Mouse (Mus musculus) CH12.LX (cell line): ENCODE measurements around the gene Cdkn2aip. TPM values are rescaled to one million over a fixed set of nuclear protein-coding genes. Genes with fewer than 3 reads are reported as not detected.

ENCODE experiments used
- DNase-seq: peaks from one replicate; pipeline ENCODE4 v3.0.0-alpha.2; 2013; ENCODE audit errors: extremely low read depth
- H3K27ac ChIP-seq: 2 replicates; pipeline ENCODE4 v1.5.1; 2012; ENCODE audit warnings: low read depth, mild to moderate bottlenecking, control low read depth, moderate library complexity; ENCODE audit not compliant: insufficient read depth
- H3K27me3 ChIP-seq: replicated peaks from 2 replicates; pipeline ENCODE3; 2012; ENCODE audit warnings: inconsistent platforms
- H3K36me3 ChIP-seq, 2 experiments: replicated peaks in 1 of 2; 2 replicates each; pipeline versions ENCODE3 to v1.6.1; 2012; ENCODE audit warnings: inconsistent platforms in 1 of 2, low read length in 1 of 2, mild to moderate bottlenecking in 1 of 2, mixed read lengths in 1 of 2, moderate library complexity in 1 of 2; ENCODE audit not compliant: control insufficient read depth in 1 of 2, insufficient read depth in 1 of 2
- H3K4me1 ChIP-seq, 2 experiments: 2 replicates each; pipeline ENCODE4 v1.6.1; 2012; ENCODE audit warnings: inconsistent platforms in 1 of 2, moderate library complexity in 1 of 2; ENCODE audit not compliant: insufficient read depth in 2 of 2, control insufficient read depth in 1 of 2
- H3K4me2 ChIP-seq: 2 replicates; pipeline ENCODE4 v1.6.1; 2012; ENCODE audit warnings: low read depth, mild to moderate bottlenecking, control low read depth; ENCODE audit not compliant: poor library complexity, insufficient read depth, severe bottlenecking
- H3K4me3 ChIP-seq, 3 experiments: fragments of 150-350 bp in 1 of 3; sonication (generic) in 1 of 3; replicated peaks in 1 of 3; 2 replicates each; pipeline versions ENCODE3 to v1.5.1; 2011 to 2012; ENCODE audit warnings: low read depth in 2 of 3, low read length in 2 of 3, mild to moderate bottlenecking in 2 of 3, moderate library complexity in 2 of 3, control low read depth in 1 of 3, improper control_type of control experiment in 1 of 3, inconsistent platforms in 1 of 3, mixed read lengths in 1 of 3; ENCODE audit not compliant: poor library complexity in 1 of 3
- H3K79me2 ChIP-seq: replicated peaks from 2 replicates; pipeline ENCODE4 v1.6.1; 2012; ENCODE audit warnings: mild to moderate bottlenecking, moderate library complexity; ENCODE audit not compliant: control insufficient read depth, poor library complexity, insufficient read depth, severe bottlenecking; ENCODE audit errors: extremely low read depth
- H3K9ac ChIP-seq: 2 replicates; pipeline ENCODE4 v1.6.1; 2012; ENCODE audit warnings: low read depth, mild to moderate bottlenecking, control low read depth, moderate library complexity; ENCODE audit not compliant: insufficient read depth
- H3K9me3 ChIP-seq: replicated peaks from 2 replicates; pipeline ENCODE3; 2012; ENCODE audit warnings: low read length, inconsistent platforms, mixed read lengths
- BHLHE40 ChIP-seq: IDR thresholded peaks from 2 replicates; pipeline ENCODE4 v1.6.1; 2011; ENCODE audit warnings: mild to moderate bottlenecking, low read depth, low read length, improper control_type of control experiment
- CHD1 ChIP-seq: IDR thresholded peaks from 2 replicates; pipeline ENCODE4 v1.6.1; 2012; ENCODE audit warnings: low read depth, low read length, improper control_type of control experiment, inconsistent platforms
- E2F4 ChIP-seq: IDR thresholded peaks from 2 replicates; pipeline ENCODE4 v1.6.1; 2011; ENCODE audit warnings: low read depth, low read length, improper control_type of control experiment; ENCODE audit not compliant: insufficient replicate concordance
- ELF1 ChIP-seq: IDR thresholded peaks from 2 replicates; pipeline ENCODE4 v1.6.1; 2014; ENCODE audit warnings: low read depth, mild to moderate bottlenecking, inconsistent platforms, low read length, improper control_type of control experiment
- ETS1 ChIP-seq: conservative IDR thresholded peaks from 2 replicates; pipeline ENCODE4 v1.6.1; 2012; ENCODE audit warnings: low read depth, mild to moderate bottlenecking, inconsistent platforms, low read length, improper control_type of control experiment, moderate library complexity
- GABPA ChIP-seq: IDR thresholded peaks from 2 replicates; pipeline ENCODE4 v1.6.1; 2012; ENCODE audit warnings: low read depth, low read length, improper control_type of control experiment, inconsistent platforms; ENCODE audit not compliant: insufficient replicate concordance
- HCFC1 ChIP-seq: IDR thresholded peaks from 2 replicates; pipeline ENCODE4 v1.6.1; 2012; ENCODE audit warnings: low read depth, mild to moderate bottlenecking, inconsistent platforms, low read length, improper control_type of control experiment
- IRF4 ChIP-seq: IDR thresholded peaks from 2 replicates; pipeline ENCODE4 v1.6.1; 2014; ENCODE audit warnings: low read depth, mild to moderate bottlenecking, inconsistent platforms, low read length, improper control_type of control experiment
- MAFK ChIP-seq: IDR thresholded peaks from 2 replicates; pipeline ENCODE4 v1.6.1; 2011; ENCODE audit warnings: low read length, improper control_type of control experiment; ENCODE audit not compliant: insufficient replicate concordance
- MAX ChIP-seq: IDR thresholded peaks from 2 replicates; pipeline ENCODE4 v1.6.1; 2011; ENCODE audit warnings: low read length, improper control_type of control experiment
- MYC ChIP-seq: IDR thresholded peaks from 2 replicates; pipeline ENCODE4 v1.6.1; 2011; ENCODE audit warnings: low read depth, mild to moderate bottlenecking, improper control_type of control experiment, low read length
- NELFE ChIP-seq: IDR thresholded peaks from 2 replicates; pipeline ENCODE4 v1.6.1; 2011; ENCODE audit warnings: low read depth, low read length, improper control_type of control experiment
- POLR2A ChIP-seq: IDR thresholded peaks from 2 replicates; pipeline ENCODE4 v1.6.1; 2011; ENCODE audit warnings: low read depth, mild to moderate bottlenecking, improper control_type of control experiment, low read length
- POLR2AphosphoS2 ChIP-seq: IDR thresholded peaks from 2 replicates; pipeline ENCODE4 v1.6.1; 2011; ENCODE audit warnings: low read depth, low read length, improper control_type of control experiment
- RAD21 ChIP-seq: IDR thresholded peaks from 2 replicates; pipeline ENCODE4 v1.6.1; 2011; ENCODE audit warnings: low read depth, mild to moderate bottlenecking, low read length, improper control_type of control experiment, moderate library complexity
- RCOR1 ChIP-seq: conservative IDR thresholded peaks from 2 replicates; pipeline ENCODE4 v1.6.1; 2012; ENCODE audit warnings: low read depth, mild to moderate bottlenecking, inconsistent platforms, low read length, improper control_type of control experiment
- SIN3A ChIP-seq: IDR thresholded peaks from 2 replicates; pipeline ENCODE4 v1.6.1; 2012; ENCODE audit warnings: low read length, improper control_type of control experiment, inconsistent platforms
- TBP ChIP-seq: conservative IDR thresholded peaks from 2 replicates; pipeline ENCODE4 v1.6.1; 2011; ENCODE audit warnings: low read depth, low read length, improper control_type of control experiment
- USF1 ChIP-seq: IDR thresholded peaks from 2 replicates; pipeline ENCODE4 v1.6.1; 2014; ENCODE audit warnings: low read depth, mild to moderate bottlenecking, inconsistent platforms, low read length, improper control_type of control experiment
- USF2 ChIP-seq: conservative IDR thresholded peaks from 2 replicates; pipeline ENCODE4 v1.6.1; 2011; ENCODE audit warnings: low read depth, low read length, improper control_type of control experiment
- ZMIZ1 ChIP-seq: IDR thresholded peaks from 2 replicates; pipeline ENCODE4 v1.6.1; 2012; ENCODE audit warnings: low read depth, mild to moderate bottlenecking, inconsistent platforms, low read length, improper control_type of control experiment
- ZNF384 ChIP-seq: IDR thresholded peaks from 2 replicates; pipeline ENCODE4 v1.6.1; 2012; ENCODE audit warnings: low read depth, low read length, improper control_type of control experiment, inconsistent platforms
- dilution Hi-C: fragments of 300-500 bp; cut with MboI; formaldehyde crosslinking; loops from 2 replicates; pipeline ENCODE4 v1.14.3; 2020; ENCODE audit warnings: low sequenced_read_pairs; ENCODE audit not compliant: extremely low pct_unique_long_range_greater_than_20kb, extremely low pct_ligation_motif_present
- in situ Hi-C: fragments of 300-500 bp; cut with MboI; formaldehyde crosslinking; loops from 3 replicates; pipeline ENCODE4 v1.14.3; 2019; ENCODE audit warnings: low sequenced_read_pairs, low pct_ligation_motif_present, low pct_unique_long_range_greater_than_20kb, mixed read lengths
- polyA plus RNA-seq: library from polyadenylated mRNA; unstranded; fragments of >175 nt; gene quantifications from 2 replicates; pipeline ENCODE4 v1.2.1, GENCODE M21; 2012; ENCODE audit warnings: low read depth; ENCODE audit not compliant: insufficient read length
- total RNA-seq, 2 experiments: library from RNA; depleted of rRNA; stranded (reverse); fragments of 300-350 nt in 1 of 2; fragments of >200 nt in 1 of 2; gene quantifications; 2 replicates each; pipeline ENCODE4 v1.2.3; 2012 to 2014

The Cdkn2aip gene
- total and polyA plus RNA-seq, 3 experiments: 7.1 to 15.5 (median 8.7) TPM

GRCm38 (mm10) chr8:47749491-47749890, 35.8 kb upstream of the Cdkn2aip start:
- H3K27me3 ChIP-seq: no peaks in the 10 kb centered on the region
- no peaks in the 10 kb centered on the region for H3K4me1 ChIP-seq
- no peak overlapping the region for H3K4me3 ChIP-seq
- no peak for TF ChIP-seq NELFE
- no peak for TF ChIP-seq ETS1
- TF ChIP-seq IRF4: no peak
- TF ChIP-seq HCFC1: no peak
- no peak for TF ChIP-seq MAX
- TF ChIP-seq SIN3A: no peak
- no peak for TF ChIP-seq MYC
- TF ChIP-seq CHD1: no peak
- TF ChIP-seq ZMIZ1: no peak
- TF ChIP-seq POLR2A: no peak
- TF ChIP-seq MAFK: no peak
- TF ChIP-seq USF2: no peak
- TF ChIP-seq E2F4: no peak
- TF ChIP-seq USF1: no peak
- TF ChIP-seq GABPA: no peak
- no peak for TF ChIP-seq ZNF384
- TF ChIP-seq POLR2AphosphoS2: no peak
- in situ Hi-C loops (no loop called here), dilution Hi-C loops (no loop called here)
- H3K9ac ChIP-seq: no peak overlapping the region
- no peak overlapping the region for H3K4me2 ChIP-seq
- H3K9me3 ChIP-seq: no peaks in the 10 kb centered on the region
- no peak for DNase-seq
- H3K79me2 ChIP-seq: no peaks in the 10 kb centered on the region
- no peak overlapping the region for H3K27ac ChIP-seq
- H3K36me3 ChIP-seq: no peaks in the 10 kb centered on the region

GRCm38 (mm10) chr8:47746304-47746703, 32.6 kb upstream of the Cdkn2aip start:
- H3K4me1 ChIP-seq: no peaks in the 10 kb centered on the region
- dilution Hi-C loops: no loop called here
- no peaks in the 10 kb centered on the region for H3K79me2 ChIP-seq
- in situ Hi-C loops: no loop called here
- no peak for TF ChIP-seq TBP
- no peak for TF ChIP-seq RAD21
- TF ChIP-seq MYC: no peak
- TF ChIP-seq BHLHE40: no peak
- TF ChIP-seq ELF1: no peak
- TF ChIP-seq RCOR1: no peak
- no peak for TF ChIP-seq USF2
- no peak for TF ChIP-seq MAFK
- no peaks in the 10 kb centered on the region for H3K36me3 ChIP-seq
- H3K27ac ChIP-seq: no peak overlapping the region
- DNase-seq: no peak
- H3K4me3 ChIP-seq: no peak overlapping the region
- H3K9me3 ChIP-seq: no peaks in the 10 kb centered on the region
- no peak overlapping the region for H3K4me2 ChIP-seq
- H3K27me3 ChIP-seq: no peaks in the 10 kb centered on the region
- H3K9ac ChIP-seq: no peak overlapping the region
